In genomic region chr5:85572531-85572930, GRCm38 (mm10) we compare ENCODE assay signal across 24 mouse cellular contexts.
"Had no signal": no experiment of that assay in that cellular context is flagged by ENCODE, and none has a peak within 500 bp of the region (broad histone marks: within the 10 kb centered on the region; RNA-seq: fewer than 3 reads in every experiment).

No protein-coding gene starts in this region.

- H3K27me3 ChIP-seq: heart, embryonic 12.5 days; hindbrain, embryonic 13.5 days; hindbrain, embryonic 15.5 days; intestine, embryonic 15.5 days; limb, embryonic 12.5 days; liver, embryonic 13.5 days; liver, embryonic 15.5 days had no signal

- H3K4me2 ChIP-seq: heart, embryonic 12.5 days; hindbrain, embryonic 13.5 days; intestine, embryonic 15.5 days; limb, embryonic 12.5 days; liver, embryonic 11.5 days; liver, embryonic 13.5 days; liver, embryonic 15.5 days had no signal

- H3K4me1 ChIP-seq: heart, embryonic 10.5 days; heart, embryonic 12.5 days; hindbrain, embryonic 10.5 days; hindbrain, embryonic 13.5 days; hindbrain, embryonic 15.5 days; intestine, embryonic 15.5 days; limb, embryonic 10.5 days; limb, embryonic 12.5 days; liver, embryonic 13.5 days; liver, embryonic 15.5 days had no signal

- H3K9ac ChIP-seq: heart, embryonic 12.5 days; hindbrain, embryonic 13.5 days; hindbrain, embryonic 15.5 days; intestine, embryonic 15.5 days; limb, embryonic 12.5 days; liver, embryonic 13.5 days; liver, embryonic 15.5 days had no signal

- H3K27ac ChIP-seq: heart, embryonic 10.5 days; hindbrain, embryonic 10.5 days; intestine, embryonic 15.5 days; left cerebral cortex, adult 2 months; limb, embryonic 10.5 days; limb, embryonic 12.5 days; liver, embryonic 13.5 days; liver, embryonic 15.5 days had no signal

- H3K36me3 ChIP-seq: heart, embryonic 10.5 days; heart, embryonic 12.5 days; hindbrain, embryonic 10.5 days; hindbrain, embryonic 13.5 days; hindbrain, embryonic 15.5 days; intestine, embryonic 15.5 days; limb, embryonic 10.5 days; limb, embryonic 12.5 days; liver, embryonic 13.5 days; liver, embryonic 15.5 days had no signal

- ATAC-seq: inflammation-experienced regulatory T-cells, adult 6 months; intestine, embryonic 15.5 days; intestine, postnatal 0 days had no signal

- DNase-seq: gastrocnemius, postnatal 25 days; heart, adult 18-20 months; heart, postnatal 10 days; heart, postnatal 4 days; kidney, adult 18-20 months; kidney, adult 8-10 months; kidney, postnatal 10 days; kidney, postnatal 25 days; kidney, postnatal 4 days; liver; liver, embryonic 13.5 days had no signal

- H3K4me3 ChIP-seq: heart, embryonic 10.5 days; heart, embryonic 12.5 days; hindbrain, embryonic 10.5 days; hindbrain, embryonic 13.5 days; hindbrain, embryonic 15.5 days; intestine, embryonic 15.5 days; left cerebral cortex, adult 2 months; limb, embryonic 10.5 days; limb, embryonic 12.5 days; liver, embryonic 13.5 days; liver, embryonic 15.5 days had no signal

- H3K9me3 ChIP-seq: heart, embryonic 10.5 days; heart, embryonic 12.5 days; hindbrain, embryonic 10.5 days; hindbrain, embryonic 13.5 days; hindbrain, embryonic 15.5 days; intestine, embryonic 15.5 days; limb, embryonic 10.5 days; limb, embryonic 12.5 days; liver, embryonic 13.5 days; liver, embryonic 15.5 days had no signal
